Mouse (Mus musculus) monocyte, adult 5-6 weeks (primary cell): ENCODE measurements around the gene Arpc2. TPM values are rescaled to one million over a fixed set of nuclear protein-coding genes. Genes with fewer than 3 reads are reported as not detected.

Source experiments
- ATAC-seq: fragments of 153-309, 156-312 bp; replicated peaks from 2 replicates; pipeline ENCODE4 v1.8.0; 2017; ENCODE audit warnings: mild to moderate bottlenecking; ENCODE audit not compliant: low TSS enrichment, insufficient number of reproducible peaks, severe bottlenecking, poor library complexity, low FRiP score
- total RNA-seq: library from RNA; stranded (forward); fragments of 200-1000, 200-491, 200-594 nt; gene quantifications from 3 replicates; pipeline ENCODE4 v1.2.3, GENCODE M21; 2017

Arpc2 gene
- total RNA-seq, 1 experiment from 2014 or later = 1,060 TPM

DNA sequence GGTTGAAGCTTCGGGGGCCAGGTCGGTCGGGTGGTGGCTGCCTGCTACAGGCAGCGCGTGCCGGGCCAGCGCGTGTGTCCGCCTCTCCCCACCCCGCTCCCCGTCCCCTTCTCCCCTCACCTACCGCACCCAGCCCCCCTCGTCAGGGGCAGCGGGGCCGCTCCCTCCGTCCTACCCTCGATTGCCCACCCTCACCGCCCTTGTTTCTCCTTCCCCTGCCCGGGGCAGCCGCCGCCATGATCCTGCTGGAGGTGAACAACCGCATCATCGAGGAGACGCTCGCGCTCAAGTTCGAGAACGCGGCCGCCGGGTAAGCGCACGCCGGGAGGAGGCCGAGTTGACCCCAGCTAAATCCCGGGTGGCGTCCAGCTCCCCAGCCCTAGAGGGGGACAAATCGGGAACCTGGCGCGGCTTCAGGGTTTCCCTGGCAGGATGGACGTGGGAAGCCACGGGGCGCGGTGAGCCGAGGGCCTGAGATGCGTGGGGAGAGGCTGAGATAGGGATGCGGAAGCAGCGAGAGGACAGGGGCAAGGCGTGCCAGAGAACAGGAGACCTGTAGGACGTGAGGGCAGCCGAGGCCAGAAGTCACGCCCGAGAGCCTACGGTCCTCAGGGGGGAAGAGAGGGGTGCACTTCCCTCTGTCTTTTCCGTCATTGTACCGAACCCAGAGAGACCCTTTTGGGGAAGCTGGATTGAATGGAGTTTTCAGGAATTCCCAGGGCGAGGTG, 870 bp downstream of the Arpc2 start:
- peak; percentile 61 for ATAC-seq

- peak; percentile 45 for ATAC-seq
These were observed 1.8 kb downstream of the Arpc2 start for GRCm38 (mm10) chr1:74237671-74238070.

- peak; percentile 29 for ATAC-seq
These were observed 2.3 kb downstream of the Arpc2 start for GRCm38 (mm10) chr1:74238136-74238535.

- peak; percentile 25; the same call in 1 of the 2 replicates for ATAC-seq
These were observed 3.3 kb downstream of the Arpc2 start for GRCm38 (mm10) chr1:74239162-74239561.

DNA sequence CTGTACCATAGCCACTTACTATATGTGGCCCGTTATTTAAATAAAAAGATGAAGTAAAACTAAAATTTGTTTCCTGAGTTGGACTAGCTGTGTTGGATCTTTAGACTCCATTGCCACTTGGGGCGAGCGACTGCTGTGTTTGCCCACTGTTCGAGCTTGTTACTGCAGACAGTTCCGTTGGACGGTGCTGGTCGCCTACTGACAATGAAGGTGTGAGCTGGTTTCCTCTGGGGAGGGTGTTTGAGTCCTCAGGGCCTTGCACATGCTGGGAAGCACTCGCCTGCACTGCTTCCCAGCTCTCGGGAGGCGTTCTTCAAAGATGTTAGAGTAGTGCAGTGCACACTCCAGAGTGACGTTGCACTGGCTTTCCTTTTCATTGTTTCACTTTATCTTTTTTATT, 3.7 kb downstream of the Arpc2 start:
- ATAC-seq = no peak

DNA sequence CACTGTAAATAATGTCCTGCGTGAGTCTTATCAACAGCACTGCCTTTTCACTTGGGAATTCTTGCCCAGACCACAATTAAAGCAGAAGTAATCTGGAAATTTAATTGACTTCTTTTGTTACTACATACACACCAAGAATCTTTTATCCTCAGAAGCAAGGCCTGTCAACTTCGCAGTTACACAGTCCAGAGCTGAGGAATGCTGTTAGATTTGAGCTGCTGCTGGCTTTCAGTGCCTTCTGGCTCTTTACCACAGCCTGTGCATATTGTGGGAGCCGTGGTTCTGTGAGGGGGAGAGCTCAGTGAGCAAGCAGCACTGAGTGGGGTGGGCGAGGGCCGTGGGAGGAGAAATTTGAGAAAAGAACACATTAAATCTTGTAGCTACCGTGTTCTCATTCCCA, 4.4 kb downstream of the Arpc2 start:
- no peak for ATAC-seq

GRCm38 (mm10) chr1:74240832-74241231, 4.9 kb downstream of the Arpc2 start:
- no peak for ATAC-seq

DNA sequence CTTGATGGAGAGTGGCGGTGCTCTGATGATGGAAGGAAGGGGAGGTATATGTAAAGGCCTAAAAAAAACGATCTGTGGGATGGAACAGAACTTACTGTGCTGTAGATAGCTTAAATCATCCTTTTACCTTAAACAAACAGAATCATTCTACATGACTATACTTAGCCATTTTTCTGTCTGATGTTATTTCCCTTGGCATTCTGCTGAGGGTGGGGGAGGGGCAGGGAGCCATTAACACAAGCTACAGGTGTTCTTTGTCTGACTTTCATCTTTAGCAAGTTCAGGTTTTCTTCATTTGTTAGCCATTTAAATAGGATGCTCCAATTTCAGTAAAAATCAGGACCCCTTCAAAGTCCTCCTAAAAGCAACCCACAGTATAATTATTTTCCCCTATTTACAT, 9.6 kb downstream of the Arpc2 start:
- ATAC-seq = no peak

DNA sequence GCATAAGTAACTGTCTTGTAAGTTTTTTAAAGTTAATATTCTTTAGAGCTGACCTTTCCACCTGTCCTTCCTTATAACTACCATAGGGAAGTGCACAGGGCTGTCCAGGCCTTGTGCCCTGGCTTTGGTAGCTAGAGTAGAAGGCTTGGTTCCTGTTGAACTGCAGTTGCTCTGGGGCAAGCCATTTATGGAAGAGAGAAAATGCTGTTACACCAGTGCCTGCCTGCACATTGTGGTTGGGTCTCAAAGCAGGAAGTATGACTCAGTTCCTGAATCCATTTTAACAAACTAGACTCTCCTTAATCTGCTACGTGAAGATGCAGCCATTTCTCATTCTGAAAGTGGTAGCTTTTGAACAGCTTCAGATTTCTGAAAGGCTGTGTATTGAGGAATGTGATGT, 12.9 kb downstream of the Arpc2 start:
- ATAC-seq = peak; percentile 99

DNA sequence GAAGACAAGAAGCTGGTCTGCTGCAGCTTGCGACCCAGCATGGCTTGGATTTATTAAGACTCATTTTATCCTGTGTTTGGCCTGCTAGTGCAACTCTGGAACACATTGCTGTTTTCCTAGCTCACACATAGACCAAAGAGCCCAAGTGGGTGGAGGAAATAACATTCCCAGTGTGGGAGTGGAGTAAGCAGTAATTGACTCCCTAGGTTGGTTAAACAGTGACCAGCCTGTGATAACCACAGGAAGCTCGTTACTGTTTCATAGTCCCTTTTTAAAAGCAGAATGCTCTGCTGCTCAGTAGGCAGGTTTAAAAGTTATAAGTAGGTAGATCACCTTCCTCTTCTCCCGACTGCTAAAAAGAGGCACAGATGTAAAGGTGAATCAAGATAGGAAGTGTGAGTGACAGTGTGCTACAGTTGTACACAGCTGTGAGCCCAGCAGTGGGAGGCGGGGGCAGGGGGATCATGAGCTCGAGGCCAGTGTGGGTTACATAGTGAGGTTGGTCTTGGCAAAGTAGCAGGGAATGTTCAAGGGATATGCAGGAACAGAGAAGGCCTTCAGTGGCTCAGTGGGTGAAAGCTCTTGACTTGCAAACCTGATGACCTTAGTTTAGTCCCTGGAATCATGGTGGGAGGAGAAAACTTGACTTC, 13.6 kb downstream of the Arpc2 start:
- ATAC-seq = no peak

DNA sequence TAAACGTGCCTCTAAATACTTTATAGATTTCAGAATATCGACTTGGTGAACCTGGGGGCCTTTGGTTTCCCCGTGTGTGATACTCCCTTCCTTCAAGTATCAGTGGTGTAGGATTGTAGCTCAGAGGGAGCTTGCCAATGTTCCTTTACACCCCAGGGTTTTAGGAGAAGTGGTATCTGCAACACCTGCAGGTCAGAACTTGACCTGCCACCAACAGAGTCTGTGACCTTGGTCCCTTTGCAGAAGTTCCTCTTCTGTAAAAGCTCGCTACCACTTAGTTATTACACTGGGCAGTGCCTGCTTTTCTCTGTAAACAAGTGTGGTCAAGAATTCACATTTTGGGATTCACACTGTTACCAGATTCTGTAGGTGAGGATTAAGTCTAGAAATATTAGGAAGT, 14.2 kb downstream of the Arpc2 start:
- ATAC-seq = no peak

- no peak for ATAC-seq
These were observed 19.9 kb downstream of the Arpc2 start for GRCm38 (mm10) chr1:74255704-74256345.

DNA sequence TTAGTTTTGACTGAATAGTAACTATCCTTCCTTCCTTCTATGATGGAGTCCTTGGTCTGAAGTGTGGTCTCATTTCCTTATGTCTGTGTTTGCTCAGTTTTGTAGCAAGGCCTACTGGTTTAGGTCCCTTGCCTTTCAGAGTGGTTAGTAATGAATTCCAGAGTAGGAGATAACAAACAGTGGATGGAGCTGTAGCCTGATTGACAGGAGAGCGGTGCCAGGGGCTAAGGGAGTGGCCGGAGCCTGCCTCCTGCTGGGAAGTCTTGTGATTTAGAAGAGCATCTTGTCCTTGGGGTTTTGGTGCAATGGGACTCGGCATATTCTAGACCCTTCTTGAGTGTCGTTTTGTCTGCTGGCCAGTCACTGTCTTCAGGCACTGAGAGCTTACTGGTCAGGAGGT, 20.9 kb downstream of the Arpc2 start:
- ATAC-seq = no peak

DNA sequence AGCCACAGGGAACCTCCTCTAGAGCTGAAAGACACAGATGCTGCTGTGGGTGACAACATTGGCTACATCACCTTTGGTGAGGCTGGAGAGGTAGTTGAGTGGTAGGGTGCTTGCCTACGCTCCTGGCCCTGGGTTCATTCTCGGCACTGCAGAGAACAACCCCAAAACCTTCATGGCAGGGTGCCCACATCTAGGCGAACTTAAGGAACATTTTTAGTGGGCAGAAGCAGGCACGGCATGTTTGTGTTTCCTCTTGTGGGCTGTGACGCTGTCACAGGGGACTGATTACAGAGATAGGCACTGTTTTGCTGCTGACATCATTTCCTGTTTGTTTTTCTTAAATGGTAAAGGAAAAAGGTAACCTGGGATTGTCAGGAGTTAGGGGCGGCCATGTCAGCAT, 26.6 kb downstream of the Arpc2 start:
- no peak for ATAC-seq

DNA sequence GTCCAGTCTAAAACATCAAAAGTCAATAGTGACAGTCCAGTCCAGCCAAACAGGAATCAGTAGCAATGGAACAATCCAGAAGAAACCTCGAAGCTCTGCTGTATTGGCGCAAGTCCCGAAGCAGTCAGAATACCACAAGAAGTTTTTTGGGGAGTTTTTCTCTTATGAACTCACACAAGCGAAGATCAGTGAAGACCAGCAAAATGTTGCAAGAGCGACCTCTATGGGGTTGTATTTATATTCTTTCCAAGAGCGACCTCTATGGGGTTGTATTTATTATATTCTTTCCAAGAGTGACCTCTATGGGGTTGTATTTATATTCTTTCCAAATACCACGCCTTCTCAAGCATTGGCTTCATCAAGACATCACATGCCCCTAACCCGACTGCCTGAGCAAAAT, 32.9 kb downstream of the Arpc2 start:
- ATAC-seq = no peak

DNA sequence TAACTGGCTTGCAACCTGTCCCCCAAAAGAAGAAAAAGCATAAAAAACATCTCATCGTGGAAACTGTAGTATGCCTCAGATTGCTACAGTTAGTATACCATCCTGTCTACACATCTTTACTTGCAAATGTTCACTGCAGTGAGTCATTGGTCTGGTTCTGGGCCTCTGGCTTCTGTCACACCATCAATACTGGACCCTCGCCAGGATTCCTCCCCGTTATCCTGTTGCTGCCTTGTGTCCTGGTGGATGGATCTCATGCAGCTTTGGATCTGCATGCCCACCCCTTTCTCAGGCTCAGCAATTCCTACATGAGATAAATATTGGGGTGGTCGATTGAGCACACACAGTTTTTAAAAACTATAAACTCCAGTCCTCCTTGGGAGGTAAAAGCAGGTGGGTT, 35.8 kb downstream of the Arpc2 start:
- no peak for ATAC-seq

DNA sequence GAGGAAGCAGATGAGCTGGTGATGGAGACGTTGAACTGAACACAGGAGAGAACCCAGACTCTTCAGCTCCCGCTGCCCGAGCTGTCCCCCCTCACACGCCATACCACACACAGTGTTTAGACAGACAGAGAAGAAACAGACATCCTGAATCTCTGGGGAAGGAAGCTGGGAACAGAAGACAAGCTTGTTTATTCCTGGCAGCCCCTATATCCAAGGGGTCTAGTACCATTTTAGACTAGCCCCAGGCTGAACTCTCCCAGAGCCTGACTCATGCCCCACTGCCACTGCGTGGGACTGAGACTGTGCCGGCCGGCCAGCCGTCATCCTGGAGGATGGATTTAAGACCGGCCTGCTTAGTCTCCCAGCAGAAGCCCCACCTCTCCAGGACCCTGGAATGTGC, 39.1 kb downstream of the Arpc2 start:
- ATAC-seq = no peak

- ATAC-seq = no peak
These were observed 41.2 kb downstream of the Arpc2 start for GRCm38 (mm10) chr1:74277041-74277440.

DNA sequence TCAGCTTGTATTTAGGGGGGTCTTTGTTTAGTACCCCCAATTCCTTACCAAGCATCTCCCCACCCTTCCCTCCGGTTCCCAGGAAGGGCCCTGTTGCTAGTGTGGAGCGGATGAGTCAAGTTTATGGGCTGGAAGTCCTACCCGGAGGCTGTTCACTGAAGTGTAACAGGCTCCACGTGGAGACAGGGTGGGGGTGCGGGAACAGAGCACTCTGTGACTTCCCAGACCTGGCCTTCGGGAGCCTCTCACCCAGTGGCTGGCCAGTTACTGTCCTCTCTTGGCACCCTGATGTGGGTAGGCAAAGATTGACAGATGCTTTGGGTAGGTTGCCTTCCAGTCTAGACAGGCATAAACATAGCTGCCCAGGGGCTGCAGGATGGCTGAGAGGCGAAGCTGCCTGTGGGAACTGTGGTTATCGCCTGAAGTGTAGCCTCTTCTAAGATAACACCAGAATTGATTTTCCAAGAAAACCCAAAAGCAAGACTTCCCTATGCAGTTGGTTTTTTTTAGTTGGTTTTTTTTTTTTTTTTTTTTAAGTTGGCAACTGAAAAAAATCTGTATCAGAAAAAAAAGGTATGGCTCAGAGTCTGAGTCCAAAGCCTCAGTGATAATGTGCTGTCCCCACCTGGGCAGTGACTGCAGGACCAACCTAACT, 42.1 kb downstream of the Arpc2 start:
- no peak for ATAC-seq

DNA sequence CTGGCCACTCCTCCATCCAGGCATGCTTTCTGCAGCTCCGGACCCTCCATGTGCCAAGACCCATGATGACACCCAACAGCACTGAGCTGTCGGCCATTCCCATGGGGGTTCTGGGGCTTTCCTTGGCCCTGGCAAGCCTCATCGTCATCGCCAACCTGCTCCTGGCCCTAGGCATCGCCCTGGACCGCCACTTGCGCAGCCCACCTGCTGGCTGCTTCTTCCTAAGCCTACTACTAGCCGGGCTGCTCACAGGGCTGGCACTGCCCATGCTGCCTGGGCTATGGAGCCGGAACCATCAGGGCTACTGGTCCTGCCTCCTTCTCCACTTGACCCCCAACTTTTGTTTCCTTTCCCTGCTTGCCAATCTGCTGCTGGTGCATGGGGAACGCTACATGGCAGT, 42.7 kb downstream of the Arpc2 start, which contains the start of gene Gpbar1:
Gene Gpbar1, plus strand, starts transcription at position 13 of the 400 bp plus-strand sequence.
- no peak for ATAC-seq
